Mouse (Mus musculus) embryonic fibroblast, embryonic 13.5 days (primary cell): ENCODE results near the gene Lysmd1. TPM values are rescaled to one million over a fixed set of nuclear protein-coding genes. Genes with fewer than 3 reads are reported as not detected.
"Not testable (repeated sequence)": the region's sequence is repeated elsewhere in the genome, so short reads cannot be mapped to it uniquely, and the experiment has no call there.

ENCODE experiments used
- H3K27ac ChIP-seq: 2 replicates; pipeline ENCODE4 v1.5.1; 2012; ENCODE audit warnings: low read length, control low read depth, inconsistent platforms; ENCODE audit not compliant: insufficient read depth
- H3K4me1 ChIP-seq: 2 replicates; pipeline ENCODE4 v1.6.1; 2011; ENCODE audit warnings: low read length; ENCODE audit not compliant: control insufficient read depth, insufficient read depth
- H3K4me3 ChIP-seq: 2 replicates; pipeline ENCODE4 v1.5.1; 2011; ENCODE audit warnings: mild to moderate bottlenecking, control low read depth, low read length; ENCODE audit not compliant: insufficient read depth
- CTCF ChIP-seq: IDR thresholded peaks from 2 replicates; pipeline ENCODE4 v1.5.1; 2011; ENCODE audit warnings: mild to moderate bottlenecking, control low read depth, low read length, moderate library complexity, borderline replicate concordance; ENCODE audit not compliant: insufficient read depth
- POLR2A ChIP-seq: IDR thresholded peaks from 2 replicates; pipeline ENCODE4 v1.6.1; 2011; ENCODE audit warnings: low read depth, mild to moderate bottlenecking, control low read depth, low read length, moderate library complexity
- polyA plus RNA-seq: library from polyadenylated mRNA; stranded (reverse); fragments of >200 nt; gene quantifications from 2 replicates; pipeline ENCODE4 v1.2.4, GENCODE M21; 2011; ENCODE audit warnings: low read depth; ENCODE audit not compliant: missing spikeins, insufficient read length

The Lysmd1 gene
- polyA plus RNA-seq, 1 experiment = 5.4 TPM

GRCm38 (mm10) chr3:95112760-95113159 is 21.1 kb upstream of the Lysmd1 start:
- Histone ChIP-seq H3K4me1 (peaks cover 7% of the 10 kb centered on the region), H3K4me3 (no peak overlapping the region), H3K27ac (no peak overlapping the region)
- no peak for TF ChIP-seq POLR2A
- no peak for TF ChIP-seq CTCF

GRCm38 (mm10) chr3:95117751-95118150 is 16.1 kb upstream of the Lysmd1 start:
- H3K27ac ChIP-seq = 0 out of 2 replicates have a peak overlapping the region, but pooled peaks have one; percentile 1
- no peak overlapping the region for H3K4me3 ChIP-seq
- no peak for TF ChIP-seq CTCF
- TF ChIP-seq POLR2A = no peak
- H3K4me1 ChIP-seq = peaks cover 7% of the 10 kb centered on the region

GRCm38 (mm10) chr3:95121580-95121979 is 12.3 kb upstream of the Lysmd1 start:
- peaks cover 7% of the 10 kb centered on the region for H3K4me1 ChIP-seq
- TF ChIP-seq CTCF = no peak
- no peak for TF ChIP-seq POLR2A
- H3K27ac ChIP-seq = no peak overlapping the region
- H3K4me3 ChIP-seq = no peak overlapping the region

GRCm38 (mm10) chr3:95124246-95124645 is 9.6 kb upstream of the Lysmd1 start, which contains the start of gene Tmod4:
Gene Tmod4, plus strand, starts transcription at chr3:95124476.
- H3K27ac ChIP-seq = no peak within 1 kb of the TSS
- no peak within 1 kb of the TSS for H3K4me3 ChIP-seq
- no peak for TF ChIP-seq CTCF
- TF ChIP-seq POLR2A = no peak
- no peaks in the 10 kb centered on the region for H3K4me1 ChIP-seq

GRCm38 (mm10) chr3:95124972-95125371 is 8.9 kb upstream of the Lysmd1 start:
- H3K4me1 ChIP-seq = no peaks in the 10 kb centered on the region

GRCm38 (mm10) chr3:95129226-95129651 is 4.6 kb upstream of the Lysmd1 start:
- H3K27ac ChIP-seq = no peak overlapping the region
- peaks cover 2% of the 10 kb centered on the region; the same call in 1 of the 2 replicates for H3K4me1 ChIP-seq
- H3K4me3 ChIP-seq = no peak overlapping the region
- no peak for TF ChIP-seq CTCF
- TF ChIP-seq POLR2A = no peak

More at GRCm38 (mm10) chr3:95124972-95125371, 8.9 kb upstream of the Lysmd1 start:
- TF ChIP-seq CTCF (no peak), POLR2A (no peak)
- no peak overlapping the region for H3K4me3 ChIP-seq
- no peak overlapping the region for H3K27ac ChIP-seq

- Histone ChIP-seq H3K4me1 (peaks cover 2% of the 10 kb centered on the region; the same call in 1 of the 2 replicates), H3K27ac (no peak overlapping the region), H3K4me3 (no peak overlapping the region)
- TF ChIP-seq CTCF (no peak), POLR2A (no peak)
Observed at GRCm38 (mm10) chr3:95130081-95130480, 3.8 kb upstream of the Lysmd1 start.

GRCm38 (mm10) chr3:95132389-95132788 is 1.5 kb upstream of the Lysmd1 start:
- not testable (repeated sequence) for H3K27ac ChIP-seq, H3K4me3 ChIP-seq

GRCm38 (mm10) chr3:95133176-95133575 is 712 bp upstream of the Lysmd1 start:
- H3K4me1 ChIP-seq = peaks cover 2% of the 10 kb centered on the region; the same call in 1 of the 2 replicates
- TF ChIP-seq CTCF (no peak), POLR2A (no peak)
- no peak overlapping the region for H3K27ac ChIP-seq
- H3K4me3 ChIP-seq = peak overlapping the region; percentile 92

More at GRCm38 (mm10) chr3:95132389-95132788, 1.5 kb upstream of the Lysmd1 start:
- H3K4me1 ChIP-seq = not testable (repeated sequence)

- H3K4me3 ChIP-seq, H3K27ac ChIP-seq, H3K4me1 ChIP-seq: not testable (repeated sequence)
Observed at GRCm38 (mm10) chr3:95134133-95134532, 245 bp downstream of the Lysmd1 start.

- Histone ChIP-seq H3K4me1 (peaks cover 2% of the 10 kb centered on the region; the same call in 1 of the 2 replicates), H3K4me3 (peak overlapping the region; percentile 36), H3K27ac (no peak overlapping the region)
- TF ChIP-seq CTCF = no peak
- TF ChIP-seq POLR2A = peak; percentile 69
Observed at GRCm38 (mm10) chr3:95135023-95135422, 1.1 kb downstream of the Lysmd1 start.
